Mouse (Mus musculus): ENCODE results near the gene Jarid2.
A peak's percentile ranks its signal among the peaks of the same experiment; 100 is the strongest.

The Jarid2 gene

GRCm38 (mm10) chr13:44784551-44784950 is 55.3 kb downstream of the Jarid2 start:
- no peak for DNase-seq

GRCm38 (mm10) chr13:44786291-44786690 is 57.0 kb downstream of the Jarid2 start:
- peak; percentile 73 for DNase-seq

- no peak for DNase-seq
Measured at GRCm38 (mm10) chr13:44788352-44789125, 59.3 kb downstream of the Jarid2 start.

- no peak for DNase-seq
Measured at GRCm38 (mm10) chr13:44789982-44790381, 60.7 kb downstream of the Jarid2 start.

- no peak for DNase-seq
Measured at GRCm38 (mm10) chr13:44792361-44792892, 63.2 kb downstream of the Jarid2 start.

GRCm38 (mm10) chr13:44795891-44796290 is 66.6 kb downstream of the Jarid2 start:
- DNase-seq, result peak; percentile 90

- peak; percentile 44 for DNase-seq
Measured at GRCm38 (mm10) chr13:44796775-44797174, 67.5 kb downstream of the Jarid2 start.

- no peak for DNase-seq
Measured at GRCm38 (mm10) chr13:44798280-44798679, 69.0 kb downstream of the Jarid2 start.

- no peak for DNase-seq
Measured at GRCm38 (mm10) chr13:44799166-44799565, 69.9 kb downstream of the Jarid2 start.

- DNase-seq, result no peak
Measured at GRCm38 (mm10) chr13:44800059-44800458, 70.8 kb downstream of the Jarid2 start.

GRCm38 (mm10) chr13:44804876-44805275 is 75.6 kb downstream of the Jarid2 start:
- peak; percentile 63 for DNase-seq

GRCm38 (mm10) chr13:44808307-44808706 is 79.0 kb downstream of the Jarid2 start:
- no peak for DNase-seq

- DNase-seq, result no peak
Measured at GRCm38 (mm10) chr13:44811021-44811420, 81.7 kb downstream of the Jarid2 start.

- DNase-seq, result no peak
Measured at GRCm38 (mm10) chr13:44811601-44812000, 82.3 kb downstream of the Jarid2 start.

- DNase-seq, result no peak
Measured at GRCm38 (mm10) chr13:44812381-44812780, 83.1 kb downstream of the Jarid2 start.

GRCm38 (mm10) chr13:44819400-44819799 is 90.1 kb downstream of the Jarid2 start:
- DNase-seq, result peak; percentile 72

GRCm38 (mm10) chr13:44822578-44822977 is 93.3 kb downstream of the Jarid2 start:
- DNase-seq, result no peak

- no peak for DNase-seq
Measured at GRCm38 (mm10) chr13:44828903-44829302, 99.6 kb downstream of the Jarid2 start.

- DNase-seq, result no peak
Measured at GRCm38 (mm10) chr13:44832104-44832503, 102.8 kb downstream of the Jarid2 start.

GRCm38 (mm10) chr13:44832866-44833265 is 103.6 kb downstream of the Jarid2 start:
- no peak for DNase-seq

GRCm38 (mm10) chr13:44833353-44833752 is 104.1 kb downstream of the Jarid2 start:
- peak; percentile 80 for DNase-seq

- DNase-seq, result no peak
Measured at GRCm38 (mm10) chr13:44837445-44837844, 108.2 kb downstream of the Jarid2 start.

GRCm38 (mm10) chr13:44839866-44840835 is 110.9 kb downstream of the Jarid2 start:
- DNase-seq, result peak; percentile 95

Data from retina, postnatal 1 day (tissue).